Mouse (Mus musculus) cerebellum, adult 2 months (tissue): Measurements from ENCODE around the gene Smtn.

Experiments used
- CTCF ChIP-seq: fragments of 200-500 bp; IDR thresholded peaks from 2 replicates; pipeline ENCODE4 v1.5.1; 2011; ENCODE audit warnings: low read depth, mild to moderate bottlenecking, control low read depth, low read length, moderate library complexity, borderline replicate concordance; ENCODE audit not compliant: insufficient read depth
- POLR2A ChIP-seq: fragments of 200-500 bp; IDR thresholded peaks from 2 replicates; pipeline ENCODE4 v1.6.1; 2011; ENCODE audit warnings: low read length, control low read depth, borderline replicate concordance; ENCODE audit not compliant: insufficient read depth

GRCm38 (mm10) chr11:3495496-3495895 lies 44.9 kb downstream of the Smtn start:
- no peak for TF ChIP-seq POLR2A
- no peak for TF ChIP-seq CTCF
